Mouse (Mus musculus) midbrain, embryonic 16.5 days (tissue): ENCODE measurements around the gene Ski. TPM values are rescaled to one million over a fixed set of nuclear protein-coding genes. Genes with fewer than 3 reads are reported as not detected.
A peak's percentile ranks its signal among the peaks of the same experiment; 100 is the strongest.

ENCODE experiments used
- ATAC-seq: fragments of 200-750 bp; cut with Nextera tagmentation; 2 replicates; pipeline ENCODE4 v1.8.0; 2017; ENCODE audit warnings: moderate TSS enrichment
- H3K27ac ChIP-seq: fragments of 300-500 bp; sonication (generic); 2 replicates; pipeline ENCODE4 v1.5.1; 2014; ENCODE audit warnings: mild to moderate bottlenecking, low read length, mixed read lengths
- H3K27me3 ChIP-seq: fragments of 300-500 bp; sonication (generic); 2 replicates; pipeline ENCODE4 v1.6.1; 2014; ENCODE audit warnings: low read depth, low read length, mixed read lengths; ENCODE audit not compliant: control insufficient read depth, insufficient read depth
- H3K36me3 ChIP-seq: fragments of 300-500 bp; sonication (generic); 2 replicates; pipeline ENCODE4 v1.6.1; 2014; ENCODE audit warnings: mild to moderate bottlenecking, low read length, moderate library complexity, mixed read lengths; ENCODE audit not compliant: control insufficient read depth, insufficient read depth
- H3K4me1 ChIP-seq: fragments of 300-500 bp; sonication (generic); 2 replicates; pipeline ENCODE4 v1.6.1; 2014; ENCODE audit warnings: mild to moderate bottlenecking, low read length, mixed read lengths; ENCODE audit not compliant: control insufficient read depth, insufficient read depth
- H3K4me2 ChIP-seq: fragments of 300-500 bp; sonication (generic); 2 replicates; pipeline ENCODE4 v1.6.1; 2014; ENCODE audit warnings: mild to moderate bottlenecking, low read length, mixed read lengths
- H3K4me3 ChIP-seq: fragments of 300-500 bp; sonication (generic); 2 replicates; pipeline ENCODE4 v1.5.1; 2014; ENCODE audit warnings: low read depth, mild to moderate bottlenecking, low read length, moderate library complexity, mixed read lengths
- H3K9ac ChIP-seq: fragments of 300-500 bp; sonication (generic); 2 replicates; pipeline ENCODE4 v1.6.1; 2014; ENCODE audit warnings: low read depth, low read length, mixed read lengths
- H3K9me3 ChIP-seq: fragments of 300-500 bp; sonication (generic); replicated peaks from 2 replicates; pipeline ENCODE4 v1.6.1; 2014; ENCODE audit warnings: mild to moderate bottlenecking, low read length, mixed read lengths; ENCODE audit not compliant: control insufficient read depth, poor library complexity, severe bottlenecking
- WGBS: fragments of 180-500 bp; shearing (Covaris S2); extraction: QIAGEN DNeasy Blood & Tissue Kit; methylation state at CpG from one replicate; pipeline ENCODE4 v1.1.7; 2014; 5-methylcytosine and 5-hydroxymethylcytosine counted together
- polyA plus RNA-seq: library from polyadenylated mRNA; unstranded; fragments of >200 nt; fragmentation: Nextera tagmentation; extraction: Ambion mirVana; gene quantifications from 2 replicates; pipeline ENCODE4 v1.2.1, GENCODE M21; 2015

The Ski gene
- polyA plus RNA-seq, 1 experiment from 2014 or later = 9.6 TPM

DNA sequence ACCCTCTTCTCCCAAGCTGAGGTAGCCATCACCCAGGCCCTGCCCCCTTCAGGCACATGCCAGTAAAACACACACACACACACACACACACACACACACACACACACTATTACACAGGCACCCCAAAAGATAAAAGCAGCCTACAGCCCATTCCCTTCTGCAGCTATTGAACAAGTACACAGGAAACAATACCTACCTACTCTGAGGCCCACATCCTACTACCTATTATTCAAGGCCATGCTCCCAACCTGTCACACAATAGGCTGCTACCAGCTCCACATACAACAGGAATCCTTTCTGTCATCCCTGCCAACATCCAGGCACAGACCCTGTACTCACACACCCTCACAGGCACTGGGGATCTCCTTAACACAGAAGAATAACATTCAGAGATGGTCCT lies 13.3 kb downstream of the Ski start:
- Histone ChIP-seq H3K27ac (no peak overlapping the region), H3K27me3 (no peaks in the 10 kb centered on the region), H3K4me3 (no peak overlapping the region), H3K36me3 (no peaks in the 10 kb centered on the region), H3K4me2 (no peak overlapping the region), H3K9ac (no peak overlapping the region), H3K4me1 (peaks cover 19% of the 10 kb centered on the region), H3K9me3 (no peaks in the 10 kb centered on the region)
- ATAC-seq = no peak

DNA sequence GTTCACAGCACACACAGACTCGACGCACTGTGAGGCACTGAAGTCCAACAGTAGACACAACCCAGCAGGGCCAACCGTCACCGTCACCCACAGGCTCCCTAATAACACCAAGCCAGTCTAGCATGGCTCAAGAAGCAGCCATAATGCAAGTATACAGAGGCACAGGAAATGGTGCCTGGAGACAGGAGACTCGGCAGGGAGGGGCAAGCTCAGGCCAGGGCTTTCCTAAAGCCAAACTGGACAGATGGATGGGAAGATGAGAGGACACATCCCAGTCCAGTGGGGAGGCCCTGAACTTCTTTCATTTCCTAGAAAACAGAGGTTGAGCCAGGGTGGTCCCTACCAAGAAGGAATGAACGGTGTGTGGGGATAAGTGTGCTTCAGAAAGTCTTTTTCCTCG lies 13.8 kb downstream of the Ski start:
- Histone ChIP-seq H3K4me3 (no peak overlapping the region), H3K9me3 (no peaks in the 10 kb centered on the region), H3K27ac (no peak overlapping the region), H3K9ac (no peak overlapping the region), H3K36me3 (no peaks in the 10 kb centered on the region), H3K4me1 (peaks cover 14% of the 10 kb centered on the region), H3K4me2 (no peak overlapping the region), H3K27me3 (no peaks in the 10 kb centered on the region)
- 65% methylated on average over 7 of the region's 7 CpGs for WGBS
- no peak for ATAC-seq

GRCm38 (mm10) chr4:155207841-155208240 lies 14.6 kb downstream of the Ski start:
- Histone ChIP-seq H3K36me3 (no peaks in the 10 kb centered on the region), H3K9ac (no peak overlapping the region), H3K4me2 (no peak overlapping the region), H3K4me3 (no peak overlapping the region), H3K27ac (no peak overlapping the region), H3K4me1 (peaks cover 8% of the 10 kb centered on the region), H3K9me3 (no peaks in the 10 kb centered on the region), H3K27me3 (no peaks in the 10 kb centered on the region)
- WGBS = 60% methylated on average over 3 of the region's 3 CpGs
- no peak for ATAC-seq

DNA sequence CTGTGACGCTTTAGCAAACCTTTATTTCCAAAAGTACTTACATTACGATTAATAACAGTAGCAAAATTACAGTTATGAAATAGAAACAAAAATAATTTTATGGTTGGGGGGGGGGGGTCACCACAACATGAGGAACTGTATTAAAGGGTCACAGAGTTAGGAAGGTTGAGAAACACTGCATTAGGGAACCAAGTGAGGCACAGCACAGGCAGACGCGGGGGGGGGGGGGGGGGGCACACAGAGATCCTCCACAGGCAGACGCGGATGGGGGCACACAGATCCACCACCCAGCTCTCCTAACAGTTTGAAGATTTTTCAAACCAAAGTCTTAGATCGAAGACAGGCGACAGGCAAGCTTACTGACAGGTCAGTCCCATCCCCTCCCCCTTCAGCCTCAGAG lies 15.9 kb downstream of the Ski start:
- Histone ChIP-seq H3K9me3 (no peaks in the 10 kb centered on the region), H3K4me3 (no peak overlapping the region), H3K4me2 (no peak overlapping the region), H3K4me1 (peaks cover 5% of the 10 kb centered on the region), H3K27ac (no peak overlapping the region), H3K9ac (no peak overlapping the region), H3K36me3 (no peaks in the 10 kb centered on the region), H3K27me3 (no peaks in the 10 kb centered on the region)
- 82% methylated on average over 8 of the region's 8 CpGs for WGBS
- ATAC-seq = no peak

DNA sequence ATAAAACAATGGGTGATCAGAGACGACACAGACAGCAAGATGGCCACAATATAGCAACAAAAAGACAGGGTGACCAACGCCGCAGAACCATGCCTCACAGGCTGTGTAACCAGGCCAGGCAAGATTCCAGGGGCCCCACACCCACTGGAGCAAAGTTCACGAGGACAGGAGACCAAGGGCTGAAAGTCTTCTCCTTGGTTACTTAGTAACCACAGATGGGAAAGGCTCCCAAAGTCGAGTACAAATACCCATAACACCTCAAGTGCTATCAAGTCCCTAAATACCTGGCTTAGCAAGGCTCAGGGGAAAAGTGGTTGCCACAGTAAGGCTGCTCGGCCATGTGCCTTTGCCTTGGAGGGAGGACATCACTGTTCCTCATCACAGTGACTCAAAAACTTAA lies 16.5 kb downstream of the Ski start:
- H3K9me3 ChIP-seq = no peaks in the 10 kb centered on the region
- no peak overlapping the region for H3K9ac ChIP-seq
- WGBS = 72% methylated on average over 6 of the region's 6 CpGs
- H3K36me3 ChIP-seq = no peaks in the 10 kb centered on the region
- peaks cover 5% of the 10 kb centered on the region for H3K4me1 ChIP-seq
- H3K27me3 ChIP-seq = no peaks in the 10 kb centered on the region
- H3K4me2 ChIP-seq = no peak overlapping the region
- H3K27ac ChIP-seq = no peak overlapping the region
- no peak overlapping the region for H3K4me3 ChIP-seq
- no peak for ATAC-seq

DNA sequence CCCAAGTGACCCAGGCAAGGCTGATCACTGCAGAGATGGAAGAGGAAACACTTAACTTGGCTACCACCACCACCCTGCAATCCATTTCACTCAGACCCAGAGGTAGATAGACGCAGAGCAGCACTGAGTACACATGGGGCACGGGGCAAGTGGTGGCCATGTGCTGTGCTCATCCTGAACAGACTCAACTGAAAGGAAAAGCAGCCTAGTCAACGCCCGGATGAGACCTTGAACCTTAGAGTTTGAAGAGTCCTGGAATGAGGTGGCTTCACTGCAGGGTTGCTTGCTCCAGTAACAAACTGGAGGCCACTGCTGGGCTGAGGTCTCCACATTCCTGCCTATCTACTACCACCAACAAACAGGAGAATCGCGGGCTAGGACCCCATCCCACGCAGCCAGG lies 20.6 kb downstream of the Ski start:
- Histone ChIP-seq H3K9ac (no peak overlapping the region), H3K4me1 (peaks cover 17% of the 10 kb centered on the region), H3K4me2 (no peak overlapping the region), H3K27me3 (no peaks in the 10 kb centered on the region), H3K36me3 (no peaks in the 10 kb centered on the region), H3K4me3 (no peak overlapping the region), H3K27ac (no peak overlapping the region), H3K9me3 (no peaks in the 10 kb centered on the region)
- ATAC-seq = no peak
- WGBS = 93% methylated on average over 7 of the region's 7 CpGs

- H3K4me1 ChIP-seq = peaks cover 22% of the 10 kb centered on the region
- 81% methylated on average over 3 of the region's 3 CpGs for WGBS
- H3K36me3 ChIP-seq = no peaks in the 10 kb centered on the region
Observed at GRCm38 (mm10) chr4:155200861-155201390, 21.5 kb downstream of the Ski start.

DNA sequence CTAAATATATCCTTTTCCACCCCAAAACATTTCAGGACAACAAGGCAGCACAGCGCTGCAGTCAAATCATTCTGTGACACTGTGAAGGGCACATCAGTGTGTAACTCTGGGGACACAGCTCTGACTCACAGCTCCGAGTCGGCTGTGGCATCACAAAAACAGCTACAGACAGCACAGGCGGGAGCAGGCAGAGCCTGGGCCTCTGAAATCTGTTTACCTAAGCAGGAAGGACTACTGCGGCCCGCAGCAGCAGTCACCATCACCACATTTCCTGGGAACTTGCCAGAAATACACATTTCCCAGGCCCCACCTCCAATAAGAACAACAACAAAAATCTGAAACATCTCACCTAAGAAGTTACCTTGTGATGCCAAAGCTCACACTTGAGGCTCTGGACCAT lies 24.7 kb downstream of the Ski start:
- Histone ChIP-seq H3K36me3 (no peaks in the 10 kb centered on the region), H3K27me3 (no peaks in the 10 kb centered on the region), H3K4me2 (no peak overlapping the region), H3K4me3 (no peak overlapping the region), H3K9ac (no peak overlapping the region), H3K4me1 (peaks cover 24% of the 10 kb centered on the region), H3K9me3 (no peaks in the 10 kb centered on the region), H3K27ac (peak overlapping the region; percentile 40; the same call in 1 of the 2 replicates)
- WGBS = 48% methylated on average over 6 of the region's 6 CpGs
- no peak for ATAC-seq

More at GRCm38 (mm10) chr4:155200861-155201390, 21.5 kb downstream of the Ski start:
- H3K9me3 ChIP-seq = no peaks in the 10 kb centered on the region
- no peaks in the 10 kb centered on the region for H3K27me3 ChIP-seq
- no peak overlapping the region for H3K4me2 ChIP-seq
- H3K27ac ChIP-seq = no peak overlapping the region
- H3K4me3 ChIP-seq = no peak overlapping the region
- no peak overlapping the region for H3K9ac ChIP-seq
- ATAC-seq = no peak

DNA sequence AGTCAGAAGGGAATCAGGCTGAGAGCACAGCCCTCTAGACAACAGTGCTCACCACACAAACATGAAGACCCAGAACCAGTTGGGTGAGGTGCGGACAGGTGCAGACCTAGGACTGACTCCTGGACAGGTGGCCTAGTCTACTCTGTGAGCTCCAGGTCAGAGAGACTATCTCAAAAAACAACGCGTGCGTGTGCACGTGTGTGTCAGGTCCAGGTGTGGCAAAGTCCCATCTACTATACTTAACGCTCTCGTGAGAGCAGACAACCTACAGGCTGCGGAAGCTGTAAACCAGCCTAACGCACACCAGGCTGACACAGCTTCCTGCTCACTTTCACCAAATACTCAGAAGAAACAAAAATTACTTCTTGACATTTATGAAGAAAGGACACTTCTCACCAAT lies 27.2 kb downstream of the Ski start:
- no peaks in the 10 kb centered on the region for H3K36me3 ChIP-seq
- no peak overlapping the region for H3K4me3 ChIP-seq
- no peak overlapping the region for H3K4me2 ChIP-seq
- H3K27me3 ChIP-seq = no peaks in the 10 kb centered on the region
- peaks cover 36% of the 10 kb centered on the region for H3K4me1 ChIP-seq
- no peaks in the 10 kb centered on the region for H3K9me3 ChIP-seq
- WGBS = 95% methylated on average over 9 of the region's 9 CpGs
- H3K9ac ChIP-seq = no peak overlapping the region
- no peak overlapping the region for H3K27ac ChIP-seq
- ATAC-seq = no peak
